ENCODE assay signal across 13 mouse cellular contexts in genomic region chr12:14082771-14083170, GRCm38 (mm10).
DNase-seq lines count a peak whose midpoint lies in the region; TF ChIP-seq lines count a peak whose summit lies in the region.
"Had no signal": no experiment of that assay in that cellular context is flagged by ENCODE, and none has a peak within 500 bp of the region (broad histone marks: within the 10 kb centered on the region; RNA-seq: fewer than 3 reads in every experiment).

No protein-coding gene starts in this region.

- no peaks in the 10 kb centered on the region for H3K27me3 ChIP-seq in cerebellum, adult 2 months (ENCODE audit: control insufficient read depth, insufficient read depth, low read length)
- H3K27me3 ChIP-seq: midbrain, embryonic 15.5 days had no signal

- H3K4me1 ChIP-seq in cerebellum, adult 2 months (ENCODE audit: control insufficient read depth, insufficient read depth, low read length), result no peaks in the 10 kb centered on the region
- H3K4me1 ChIP-seq: midbrain, embryonic 15.5 days had no signal

- no peak overlapping the region for H3K4me3 ChIP-seq in cerebellum, adult 2 months (replicated peaks; ENCODE audit: insufficient read depth, low read depth, low read length)
- H3K4me3 ChIP-seq: hindbrain, embryonic 10.5 days; midbrain, embryonic 15.5 days had no signal

- no peak for TF ChIP-seq CTCF in cerebellum, adult 2 months (IDR thresholded peaks at IDR 0.05; ENCODE audit: borderline replicate concordance, insufficient read depth, low read depth, low read length)

- no peak overlapping the region for H3K27ac ChIP-seq in cerebellum, adult 2 months (ENCODE audit: insufficient read depth, low read length)
- H3K27ac ChIP-seq: hindbrain, embryonic 10.5 days; kidney, postnatal 0 days; liver, embryonic 14.5 days; midbrain, embryonic 15.5 days had no signal

- DNase-seq in left cerebral cortex, adult 18-20 months (ENCODE audit: low spot score in 2 of 2), result peak; percentile 55 to 71
- DNase-seq in left cerebral cortex, adult 11 months (ENCODE audit: low spot score), result no peak
- DNase-seq in cerebellum, adult 2 months, result peak; percentile 15 to 58
- DNase-seq in cerebellum, postnatal 36 days, result peak; percentile 33 to 45
- DNase-seq in left cerebral cortex, postnatal 4 days, result peak; percentile 8
- no peak for DNase-seq in ovary, adult 18-20 months (ENCODE audit: low spot score)
- no peak for DNase-seq in thymus, postnatal 0 days (ENCODE audit: low spot score)
- DNase-seq: embryo, embryonic 11 days; thymus, adult 18-20 months had no signal

- intact Hi-C loops in left cerebral cortex, postnatal 4 days (cut with DNase I), result no loop called here

- 43% methylated on average over 3 of the region's 3 CpGs for WGBS in cerebellum, adult 2 months

- no peak for TF ChIP-seq POLR2A in cerebellum, adult 2 months (IDR thresholded peaks at IDR 0.05; ENCODE audit: borderline replicate concordance, insufficient read depth, low read length)

Comparison
In these comparisons a context has a peak if more than half of its experiments do, and no peak if none do; other contexts are left out.
1. DNase-seq: peak in left cerebral cortex, adult 18-20 months (2 of 2), cerebellum, adult 2 months (2 of 2), cerebellum, postnatal 36 days (2 of 2) and left cerebral cortex, postnatal 4 days (single experiment); none in left cerebral cortex, adult 11 months (single experiment), ovary, adult 18-20 months (single experiment) and thymus, postnatal 0 days (single experiment).